Mouse (Mus musculus) megakaryocyte-erythroid progenitor cell, adult 5 weeks (primary cell): Measurements from ENCODE around the gene Inpp5f. TPM values are rescaled to one million over a fixed set of nuclear protein-coding genes. Genes with fewer than 3 reads are reported as not detected.

ENCODE experiments used
- polyA plus RNA-seq: library from polyadenylated mRNA; stranded (reverse); fragments of >175 nt; gene quantifications from 2 replicates; pipeline ENCODE4 v1.2.3, GENCODE M21; 2012

Inpp5f gene
- 1.0 and 1.3 TPM in 2 replicates for polyA plus RNA-seq

DNA sequence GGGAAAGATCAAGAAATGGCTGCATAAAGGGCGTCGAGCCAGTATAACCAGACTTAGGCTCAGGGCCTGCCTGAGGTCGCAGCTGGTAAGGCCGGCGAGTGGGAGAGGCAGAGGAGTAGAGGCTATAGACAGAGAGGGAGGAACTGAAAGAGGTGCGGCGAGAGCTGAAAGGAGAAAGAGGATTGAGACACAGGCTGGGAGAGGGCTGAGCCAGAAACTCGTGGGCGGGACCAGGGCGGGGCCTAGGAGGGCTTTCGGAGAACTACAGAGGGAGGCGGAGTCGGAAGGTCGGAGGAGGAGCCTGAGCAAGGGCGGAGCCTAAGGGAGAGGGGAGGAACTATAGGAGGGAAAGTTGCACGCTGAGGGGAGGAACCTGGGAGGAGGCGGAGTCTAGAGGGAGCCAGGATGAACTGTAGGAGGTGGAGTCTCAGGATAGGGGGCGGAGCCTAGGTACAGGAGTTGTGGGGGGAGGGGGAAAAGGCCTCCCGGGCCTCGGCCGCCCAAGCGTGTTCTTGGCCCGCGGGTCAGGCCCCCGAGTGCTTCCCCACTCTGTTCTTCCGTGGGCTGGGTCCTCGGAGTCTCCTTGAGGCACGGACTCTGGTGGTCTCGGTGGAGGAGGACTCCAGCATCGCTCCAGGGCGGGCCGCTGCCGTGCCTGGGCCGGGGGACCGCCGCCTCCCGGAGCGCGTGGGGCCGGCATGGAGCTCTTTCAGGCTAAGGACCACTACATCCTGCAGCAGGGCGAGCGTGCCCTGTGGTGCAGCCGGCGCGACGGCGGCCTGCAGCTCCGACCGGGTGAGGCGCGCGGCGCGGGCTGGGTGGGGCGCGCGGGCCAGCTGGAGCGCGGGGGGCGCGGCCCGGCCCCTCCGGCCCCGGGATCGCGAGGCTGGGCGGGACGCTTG lies at the start of gene Inpp5f:
Gene Inpp5f, plus strand, starts transcription at position 432 of the 902 bp plus-strand sequence.

GRCm38 (mm10) chr7:128740334-128740733 lies 129.2 kb downstream of the Inpp5f start, which contains the start of gene Mcmbp:
Gene Mcmbp, minus strand, starts transcription at chr7:128740495.

GRCm38 (mm10) chr7:128744684-128745485 lies 133.8 kb downstream of the Inpp5f start, which contains the start of gene Sec23ip:
Gene Sec23ip, plus strand, starts transcription at chr7:128744943.

Other genes with a start within 250 kb of the Inpp5f start
- gene Rgs10, start 192.6 kb upstream of the Inpp5f start, polyA plus RNA-seq: 33.0 and 42.4 TPM in 2 replicates
- 73.3 and 88.3 TPM in 2 replicates for gene Tial1, start 149.6 kb upstream of the Inpp5f start, polyA plus RNA-seq
- gene Bag3, start 87.7 kb upstream of the Inpp5f start, polyA plus RNA-seq: 87.1 and 103 TPM in 2 replicates
- 24.2 and 30.9 TPM in 2 replicates for gene Mcmbp, start 129.2 kb downstream of the Inpp5f start, polyA plus RNA-seq
- gene Sec23ip, start 133.6 kb downstream of the Inpp5f start, polyA plus RNA-seq: 11.4 and 12.6 TPM in 2 replicates